Mouse (Mus musculus): ENCODE data around the gene Socs2.

GRCm38 (mm10) chr10:95367661-95368089 is 49.3 kb downstream of the Socs2 start:
- TF ChIP-seq POLR2A (IDR thresholded peaks at IDR 0.05; ENCODE audit: insufficient read length, low read depth) = no peak
- no peak for TF ChIP-seq SRF (IDR thresholded peaks at IDR 0.05; ENCODE audit: control insufficient read depth, insufficient read length, low read depth)
- no peak for TF ChIP-seq POLR2AphosphoS2 (IDR thresholded peaks at IDR 0.05; ENCODE audit: insufficient read length, low read depth)
- no peak for TF ChIP-seq USF1 (IDR thresholded peaks at IDR 0.05; ENCODE audit: low read depth)
- no peak for TF ChIP-seq CEBPB (IDR thresholded peaks at IDR 0.05; ENCODE audit: insufficient read depth, poor library complexity, severe bottlenecking)
- no peak for TF ChIP-seq MAX (IDR thresholded peaks at IDR 0.05; ENCODE audit: low read depth)
- no peak for TF ChIP-seq TCF3 (IDR thresholded peaks at IDR 0.05; ENCODE audit: insufficient read length, low read depth)
- no peak for TF ChIP-seq E2F4 (IDR thresholded peaks at IDR 0.05; ENCODE audit: insufficient read depth)
- no peak for TF ChIP-seq TCF12 (IDR thresholded peaks at IDR 0.05; ENCODE audit: insufficient read depth, poor library complexity, severe bottlenecking)
- TF ChIP-seq MYOD1 (IDR thresholded peaks at IDR 0.05; ENCODE audit: control insufficient read depth in 1 of 3, insufficient read length in 2 of 3, low read depth in 2 of 3) = no peak

All from myocyte (in vitro differentiated cells).